Mouse (Mus musculus) small intestine, adult 2 months (tissue): Measurements from ENCODE around the gene C3ar1. TPM values are rescaled to one million over a fixed set of nuclear protein-coding genes. Genes with fewer than 3 reads are reported as not detected.

Source experiments
- H3K27ac ChIP-seq: fragments of 200-500 bp; 2 replicates; pipeline ENCODE4 v1.5.1; 2012; ENCODE audit warnings: low read depth, low read length, control low read depth, inconsistent platforms; ENCODE audit not compliant: insufficient read depth
- H3K27me3 ChIP-seq: fragments of 200-500 bp; 2 replicates; pipeline ENCODE4 v1.6.1; 2012; ENCODE audit warnings: mild to moderate bottlenecking, moderate library complexity, low read length, inconsistent platforms; ENCODE audit not compliant: control insufficient read depth, insufficient read depth
- H3K36me3 ChIP-seq: fragments of 200-500 bp; 2 replicates; pipeline ENCODE4 v1.6.1; 2012; ENCODE audit warnings: mild to moderate bottlenecking, low read length, control low read depth, inconsistent platforms; ENCODE audit not compliant: control insufficient read depth, insufficient read depth
- H3K4me1 ChIP-seq: fragments of 200-500 bp; 2 replicates; pipeline ENCODE4 v1.6.1; 2012; ENCODE audit warnings: low read length, inconsistent platforms, mixed read lengths; ENCODE audit not compliant: control insufficient read depth, insufficient read depth, insufficient read length
- H3K4me3 ChIP-seq: fragments of 200-500 bp; 2 replicates; pipeline ENCODE4 v1.5.1; 2012; ENCODE audit warnings: low read depth, mild to moderate bottlenecking, control low read depth, inconsistent platforms, low read length, moderate library complexity
- CTCF ChIP-seq: fragments of 200-500 bp; IDR thresholded peaks from 2 replicates; pipeline ENCODE4 v1.5.1; 2012; ENCODE audit warnings: low read depth, mild to moderate bottlenecking, control low read depth, inconsistent platforms, low read length, moderate library complexity, mixed read lengths; ENCODE audit not compliant: insufficient replicate concordance, insufficient read length; ENCODE audit errors: extremely low read depth
- POLR2A ChIP-seq: fragments of 200-500 bp; IDR thresholded peaks from 2 replicates; pipeline ENCODE4 v1.6.1; 2012; ENCODE audit warnings: low read depth, mild to moderate bottlenecking, control low read depth, inconsistent platforms, low read length, moderate library complexity
- WGBS: fragments of 180-500 bp; shearing (Covaris S2); methylation state at CpG from one replicate; pipeline ENCODE4 v1.1.7; 2018; 5-methylcytosine and 5-hydroxymethylcytosine counted together
- polyA plus RNA-seq: library from polyadenylated mRNA; depleted of rRNA; stranded (reverse); fragments of >200 nt; gene quantifications from 2 replicates; pipeline ENCODE4 v1.2.3, GENCODE M21; 2012

Gene C3ar1
- polyA plus RNA-seq, 1 experiment = 1.8 TPM

DNA sequence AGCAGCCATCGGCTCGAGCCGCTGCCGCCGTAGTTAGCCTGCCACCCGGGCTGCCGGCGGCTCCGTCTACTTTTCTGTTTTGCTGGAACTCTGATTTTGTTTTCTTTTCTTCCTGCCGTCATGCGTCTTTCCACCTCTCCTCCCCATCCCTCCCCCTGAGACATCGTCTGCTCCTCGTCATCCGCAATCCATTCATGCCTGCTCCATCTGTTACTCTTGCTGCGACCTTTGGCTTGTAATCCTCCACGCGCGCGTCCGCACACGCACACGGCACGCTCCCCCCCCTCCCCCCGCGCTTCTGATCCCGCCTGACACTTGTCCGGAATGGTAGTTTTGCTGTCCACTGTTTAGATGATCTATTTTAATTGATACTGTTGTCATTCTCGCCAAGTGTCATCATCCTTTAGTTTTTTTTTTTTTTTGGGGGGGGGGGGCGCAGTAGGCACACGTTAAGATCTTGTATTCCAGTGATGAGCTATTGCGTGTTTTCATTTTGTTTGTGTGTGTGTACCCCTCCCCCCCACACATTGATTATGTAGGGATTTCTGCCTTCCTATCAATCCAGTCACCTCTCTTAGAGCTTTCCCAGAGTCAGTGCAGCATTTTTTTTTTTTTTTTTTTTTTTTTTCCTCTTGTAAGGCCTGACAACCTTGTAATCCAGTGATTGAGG lies 18.9 kb upstream of the C3ar1 start:
- under 1% methylated on average over 31 of the region's 31 CpGs for WGBS
- Histone ChIP-seq H3K4me3 (peak overlapping the region; percentile 74), H3K27ac (peak overlapping the region; percentile 61), H3K36me3 (peaks cover 2% of the 10 kb centered on the region; the same call in 1 of the 2 replicates), H3K27me3 (no peaks in the 10 kb centered on the region), H3K4me1 (peaks cover 13% of the 10 kb centered on the region; the same call in 1 of the 2 replicates)
- TF ChIP-seq CTCF = no peak
- TF ChIP-seq POLR2A = no peak

GRCm38 (mm10) chr6:122873871-122874719 lies 18.1 kb upstream of the C3ar1 start, which contains the start of gene Necap1:
Gene Necap1 (plus strand): TSS chr6:122874474.
- peak within 1 kb of the TSS; percentile 61 for H3K27ac ChIP-seq
- WGBS = 6% methylated on average over 43 of the region's 43 CpGs
- TF ChIP-seq CTCF (peak; percentile 92), POLR2A (peak; percentile 70; the same call in 1 of the 2 replicates)
- no peaks in the 10 kb centered on the region for H3K27me3 ChIP-seq
- peaks cover 10% of the 10 kb centered on the region; the same call in 1 of the 2 replicates for H3K4me1 ChIP-seq
- H3K36me3 ChIP-seq = peaks cover 2% of the 10 kb centered on the region; the same call in 1 of the 2 replicates
- H3K4me3 ChIP-seq = peak within 1 kb of the TSS; percentile 74

GRCm38 (mm10) chr6:122872800-122873199 lies 16.8 kb upstream of the C3ar1 start:
- Histone ChIP-seq H3K36me3 (0 out of 2 replicates have a peak, but pooled peaks cover 2% of the 10 kb centered on the region), H3K27ac (no peak overlapping the region)

GRCm38 (mm10) chr6:122869846-122870245 lies 13.9 kb upstream of the C3ar1 start:
- Histone ChIP-seq H3K4me3 (no peak overlapping the region), H3K27ac (no peak overlapping the region), H3K27me3 (no peaks in the 10 kb centered on the region), H3K36me3 (no peaks in the 10 kb centered on the region), H3K4me1 (no peaks in the 10 kb centered on the region)
- TF ChIP-seq POLR2A (no peak), CTCF (no peak)
- WGBS = 74% methylated on average over 11 of the region's 11 CpGs

More at GRCm38 (mm10) chr6:122872800-122873199, 16.8 kb upstream of the C3ar1 start:
- H3K4me1 ChIP-seq = no peaks in the 10 kb centered on the region; the same call in 1 of the 2 replicates
- TF ChIP-seq POLR2A (no peak), CTCF (no peak)
- 81% methylated on average over 5 of the region's 5 CpGs for WGBS
- H3K4me3 ChIP-seq = no peak overlapping the region
- H3K27me3 ChIP-seq = no peaks in the 10 kb centered on the region

GRCm38 (mm10) chr6:122867914-122868313 lies 12.0 kb upstream of the C3ar1 start:
- Histone ChIP-seq H3K27ac (no peak overlapping the region), H3K4me1 (no peaks in the 10 kb centered on the region), H3K4me3 (no peak overlapping the region), H3K36me3 (no peaks in the 10 kb centered on the region), H3K27me3 (no peaks in the 10 kb centered on the region)
- TF ChIP-seq POLR2A = no peak
- peak; percentile 36; the same call in 1 of the 2 replicates for TF ChIP-seq CTCF
- WGBS = 45% methylated on average over 4 of the region's 4 CpGs

GRCm38 (mm10) chr6:122862871-122863270 lies 6.9 kb upstream of the C3ar1 start:
- H3K27ac ChIP-seq = no peak overlapping the region
- TF ChIP-seq POLR2A = no peak
- TF ChIP-seq CTCF = no peak
- WGBS = 73% methylated on average over 1 of the region's 1 CpGs
- no peak overlapping the region for H3K4me3 ChIP-seq
- H3K27me3 ChIP-seq = no peaks in the 10 kb centered on the region
- H3K36me3 ChIP-seq = no peaks in the 10 kb centered on the region
- H3K4me1 ChIP-seq = no peaks in the 10 kb centered on the region

DNA sequence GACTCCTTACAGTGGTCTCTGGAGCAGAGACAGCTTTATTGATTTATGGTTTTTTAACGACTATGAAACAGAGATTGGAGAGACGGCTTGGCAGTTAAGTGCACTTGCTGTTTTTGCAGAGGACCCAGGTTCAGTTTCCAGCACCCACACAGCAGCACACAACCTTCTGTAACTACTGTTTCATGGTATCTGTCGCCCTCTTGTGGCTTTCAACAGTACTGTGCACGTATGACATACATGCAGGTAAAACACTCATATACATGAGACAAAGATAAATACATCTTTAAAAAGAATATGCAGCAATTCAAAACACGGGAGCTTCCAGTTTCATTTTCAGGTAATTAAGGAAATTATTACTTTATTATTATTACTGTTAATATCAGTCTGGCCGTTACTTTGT lies 6.5 kb upstream of the C3ar1 start:
- Histone ChIP-seq H3K4me3 (no peak overlapping the region), H3K4me1 (no peaks in the 10 kb centered on the region), H3K27me3 (no peaks in the 10 kb centered on the region), H3K27ac (no peak overlapping the region), H3K36me3 (no peaks in the 10 kb centered on the region)
- no peak for TF ChIP-seq POLR2A
- TF ChIP-seq CTCF = no peak
- 42% methylated on average over 6 of the region's 6 CpGs for WGBS
